Mouse (Mus musculus): ENCODE results near the gene Slc39a3.
A peak's percentile ranks its signal among the peaks of the same experiment; 100 is the strongest.

- TF ChIP-seq POLR2A (IDR thresholded peaks at IDR 0.05; ENCODE audit: control insufficient read depth, low read depth, low read length), result no peak
- TF ChIP-seq CTCF (IDR thresholded peaks at IDR 0.05; ENCODE audit: control insufficient read depth, insufficient read depth, insufficient replicate concordance, low read depth, low read length), result peak; percentile 13; the same call in 1 of the 2 replicates
These were observed 13.4 kb upstream of the Slc39a3 start for GRCm38 (mm10) chr10:81050645-81051044.
